In the genomic region with DNA sequence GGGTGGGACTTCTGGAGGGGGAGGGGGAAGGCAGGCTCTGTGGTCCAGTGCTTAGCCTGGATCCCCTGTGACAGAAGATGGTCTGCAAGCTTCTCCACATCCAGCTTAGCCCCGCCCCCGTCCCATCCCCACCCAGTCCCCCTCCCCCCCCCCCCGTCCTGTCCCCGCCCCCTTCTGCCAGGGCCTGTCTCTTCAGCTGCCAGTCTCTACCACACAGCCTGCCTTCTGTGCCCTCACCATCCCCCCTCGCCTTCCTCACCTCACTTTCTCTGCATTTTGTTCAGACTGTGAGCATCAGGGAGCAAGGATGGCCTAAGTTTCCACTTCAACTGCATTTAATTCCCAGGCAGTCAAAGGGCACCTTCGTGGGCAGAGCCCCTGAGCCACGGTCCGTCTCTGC, we compare ENCODE assay signal across 20 mouse cellular contexts. TPM values are rescaled to one million over a fixed set of nuclear protein-coding genes. Genes with fewer than 3 reads are reported as not detected.
A peak's percentile ranks its signal among the peaks of the same experiment; 100 is the strongest.
DNase-seq lines count a peak whose midpoint lies in the region; ATAC-seq lines count a peak whose summit lies in the region.
"Had no signal": no experiment of that assay in that cellular context is flagged by ENCODE, and none has a peak within 500 bp of the region (broad histone marks: within the 10 kb centered on the region; RNA-seq: fewer than 3 reads in every experiment).

No protein-coding gene starts in this region.

- ATAC-seq in hindbrain, embryonic 13.5 days (ENCODE audit: low FRiP score), result no peak
- no peak for ATAC-seq in hindbrain, embryonic 12.5 days (ENCODE audit: low FRiP score)
- ATAC-seq in liver, embryonic 12.5 days, result peak; percentile 37; the same call in 1 of the 2 replicates
- ATAC-seq: CD4-positive, CD25-positive, alpha-beta regulatory T cell, adult 4 months; forebrain, postnatal 0 days; intestine, embryonic 15.5 days had no signal

- WGBS in hindbrain, embryonic 13.5 days, result 38% methylated on average over 7 of the region's 8 CpGs
- WGBS in hindbrain, embryonic 12.5 days, result 63% methylated on average over 4 of the region's 8 CpGs
- 55% methylated on average over 4 of the region's 8 CpGs for WGBS in liver, embryonic 12.5 days (ENCODE audit: insufficient replicate concordance)

- H3K9me3 ChIP-seq in hindbrain, embryonic 13.5 days, result no peaks in the 10 kb centered on the region
- H3K9me3 ChIP-seq in hindbrain, embryonic 12.5 days (replicated peaks), result no peaks in the 10 kb centered on the region
- no peaks in the 10 kb centered on the region for H3K9me3 ChIP-seq in liver, embryonic 12.5 days (replicated peaks)
- H3K9me3 ChIP-seq: embryonic facial prominence, embryonic 12.5 days; embryonic facial prominence, embryonic 15.5 days; intestine, embryonic 15.5 days had no signal

- H3K27me3 ChIP-seq in hindbrain, embryonic 13.5 days, result peaks cover 13% of the 10 kb centered on the region; the same call in 1 of the 2 replicates
- no peaks in the 10 kb centered on the region for H3K27me3 ChIP-seq in hindbrain, embryonic 12.5 days
- peaks cover 5% of the 10 kb centered on the region for H3K27me3 ChIP-seq in liver, embryonic 12.5 days (replicated peaks)
- H3K27me3 ChIP-seq: embryonic facial prominence, embryonic 15.5 days; intestine, embryonic 15.5 days had no signal

- no peak overlapping the region for H3K4me2 ChIP-seq in hindbrain, embryonic 13.5 days
- H3K4me2 ChIP-seq in hindbrain, embryonic 12.5 days (replicated peaks), result no peak overlapping the region
- H3K4me2 ChIP-seq in liver, embryonic 12.5 days, result no peak overlapping the region
- H3K4me2 ChIP-seq: embryonic facial prominence, embryonic 12.5 days; embryonic facial prominence, embryonic 15.5 days; heart, embryonic 13.5 days; intestine, embryonic 15.5 days had no signal

- peaks cover 25% of the 10 kb centered on the region for H3K4me1 ChIP-seq in hindbrain, embryonic 13.5 days (replicated peaks)
- H3K4me1 ChIP-seq in hindbrain, embryonic 12.5 days, result peaks cover 23% of the 10 kb centered on the region
- peaks cover 1% of the 10 kb centered on the region for H3K4me1 ChIP-seq in liver, embryonic 12.5 days
- H3K4me1 ChIP-seq: embryonic facial prominence, embryonic 12.5 days; heart, embryonic 13.5 days; intestine, embryonic 15.5 days had no signal

- H3K4me3 ChIP-seq in hindbrain, embryonic 13.5 days, result no peak overlapping the region
- no peak overlapping the region for H3K4me3 ChIP-seq in hindbrain, embryonic 12.5 days
- H3K4me3 ChIP-seq in liver, embryonic 12.5 days, result no peak overlapping the region
- H3K4me3 ChIP-seq: embryonic facial prominence, embryonic 12.5 days; embryonic facial prominence, embryonic 15.5 days; heart, embryonic 13.5 days; intestine, embryonic 15.5 days had no signal

- H3K36me3 ChIP-seq in hindbrain, embryonic 13.5 days, result no peaks in the 10 kb centered on the region
- H3K36me3 ChIP-seq in hindbrain, embryonic 12.5 days, result no peaks in the 10 kb centered on the region
- H3K36me3 ChIP-seq in liver, embryonic 12.5 days, result no peaks in the 10 kb centered on the region
- H3K36me3 ChIP-seq: embryonic facial prominence, embryonic 12.5 days; embryonic facial prominence, embryonic 15.5 days; heart, embryonic 13.5 days; intestine, embryonic 15.5 days had no signal

- DNase-seq in liver, result no peak
- peak; percentile 64 for DNase-seq in retina, postnatal 1 day
- DNase-seq in retina, embryonic 14.5 days (ENCODE audit: low spot score), result no peak
- DNase-seq: adrenal gland, adult 2 months; adrenal gland, postnatal 14 days; cerebellum, adult 11 months; cerebellum, adult 2 months; cerebellum, adult 9-11 months; cerebellum, postnatal 25 days; forebrain, postnatal 0 days; gastrocnemius, postnatal 25 days; heart, adult 18-20 months had no signal

- no peak overlapping the region for H3K27ac ChIP-seq in hindbrain, embryonic 13.5 days
- H3K27ac ChIP-seq in hindbrain, embryonic 12.5 days, result no peak overlapping the region
- no peak overlapping the region for H3K27ac ChIP-seq in liver, embryonic 12.5 days
- H3K27ac ChIP-seq: embryonic facial prominence, embryonic 12.5 days; embryonic facial prominence, embryonic 15.5 days; heart, embryonic 13.5 days; intestine, embryonic 15.5 days had no signal

- 0 out of 2 replicates have a peak overlapping the region, but pooled peaks have one; percentile 19 for H3K9ac ChIP-seq in hindbrain, embryonic 13.5 days
- H3K9ac ChIP-seq in hindbrain, embryonic 12.5 days, result no peak overlapping the region
- no peak overlapping the region for H3K9ac ChIP-seq in liver, embryonic 12.5 days
- H3K9ac ChIP-seq: embryonic facial prominence, embryonic 12.5 days; embryonic facial prominence, embryonic 15.5 days; forebrain, postnatal 0 days; heart, embryonic 13.5 days; intestine, embryonic 15.5 days had no signal

RNA-seq across cellular contexts. Expression of a gene that starts 14.1 kb away (rescaled TPM):
- 19.0 and 19.9 TPM in 2 replicates for polyA plus RNA-seq in hindbrain, embryonic 13.5 days (2015; fragmentation: Nextera tagmentation; extraction: Ambion mirVana)
- polyA plus RNA-seq in hindbrain, embryonic 12.5 days (2016; fragmentation: Nextera tagmentation; extraction: Ambion mirVana), result 32.9 and 38.2 TPM in 2 replicates
- polyA plus RNA-seq in liver, embryonic 12.5 days (2016; fragmentation: Nextera tagmentation; extraction: Ambion mirVana), result 13.1 and 13.9 TPM in 2 replicates

RNA-seq across cellular contexts. Expression of a gene that starts 50.8 kb away (rescaled TPM):
- polyA plus RNA-seq in hindbrain, embryonic 13.5 days (2015; fragmentation: Nextera tagmentation; extraction: Ambion mirVana), result 0.45 and 0.58 TPM in 2 replicates
- 0.40 and 0.54 TPM in 2 replicates for polyA plus RNA-seq in hindbrain, embryonic 12.5 days (2016; fragmentation: Nextera tagmentation; extraction: Ambion mirVana)
- 0.13 TPM in 1 of 2 replicates, not detected in the other for polyA plus RNA-seq in liver, embryonic 12.5 days (2016; fragmentation: Nextera tagmentation; extraction: Ambion mirVana)
- polyA plus RNA-seq: CD4-positive, CD25-positive, alpha-beta regulatory T cell, adult 4 months had no signal
